Mouse (Mus musculus): Measurements from ENCODE around the gene Plek. TPM values are rescaled to one million over a fixed set of nuclear protein-coding genes. Genes with fewer than 3 reads are reported as not detected.

Gene Plek
- 4.5 and 5.7 TPM in 2 replicates for polyA plus RNA-seq (2021; fragmentation: Nextera tagmentation)
- long read RNA-seq, experiment 1, full-length matches to known transcripts, result 27 of 36 reads
- long read RNA-seq, experiment 1, partial matches to known transcripts, result 0 of 36 reads
- long read RNA-seq, experiment 1, other reads (novel, unspliced or antisense), result 9 of 36 reads
- long read RNA-seq, experiment 2, full-length matches to known transcripts, result 3 of 7 reads
- long read RNA-seq, experiment 2, partial matches to known transcripts, result 2 of 7 reads
- long read RNA-seq, experiment 2, other reads (novel, unspliced or antisense), result 2 of 7 reads

DNA sequence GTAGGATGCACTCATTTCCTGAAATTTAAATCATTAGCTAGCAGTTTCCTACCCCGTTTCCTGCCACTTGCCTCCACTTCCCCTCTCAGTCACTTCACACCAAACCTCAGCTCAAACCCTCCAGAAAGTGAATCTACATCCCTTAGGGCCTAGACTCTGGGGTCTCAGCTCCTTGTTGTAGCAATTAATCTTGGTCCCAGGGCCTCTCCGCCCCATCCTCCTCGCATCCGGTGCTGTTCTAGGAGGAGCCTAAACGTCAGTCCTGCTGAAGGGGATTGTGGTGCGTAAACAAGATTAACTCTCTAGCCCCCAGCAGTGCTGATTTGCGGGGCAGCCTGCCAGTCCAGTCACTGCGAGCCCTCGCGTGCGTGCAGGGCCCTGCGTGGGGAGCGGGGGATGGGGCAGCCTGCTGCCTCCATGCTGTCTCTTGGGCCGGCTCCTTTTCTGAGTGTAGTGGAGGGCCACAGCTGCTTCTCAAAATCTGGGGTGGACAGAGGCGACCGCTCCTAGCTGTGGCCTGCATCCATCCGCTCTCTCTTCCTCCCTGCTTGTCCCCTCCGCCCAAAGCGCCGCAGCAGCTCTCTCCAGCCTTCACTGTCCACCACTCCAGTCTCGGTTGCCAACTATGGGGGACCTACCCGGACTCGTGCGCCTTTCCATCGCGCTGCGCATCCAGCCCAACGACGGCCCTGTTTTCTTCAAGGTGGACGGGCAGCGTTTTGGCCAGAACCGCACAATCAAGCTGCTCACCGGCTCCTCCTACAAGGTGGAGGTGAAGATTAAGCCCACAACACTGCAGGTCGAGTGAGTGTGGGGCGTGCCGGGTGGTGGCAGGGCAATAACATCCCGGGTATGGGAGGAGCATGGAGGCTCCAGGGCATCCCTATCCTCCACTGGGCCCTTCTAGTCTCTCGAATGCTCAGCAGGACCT, at the start of gene Plek, which contains the start of gene Cnrip1:
Gene Plek (minus strand): TSS at position 837 of the 931 bp plus-strand sequence.
Gene Cnrip1 (plus strand): TSS at position 42 of the 931 bp plus-strand sequence.

DNA sequence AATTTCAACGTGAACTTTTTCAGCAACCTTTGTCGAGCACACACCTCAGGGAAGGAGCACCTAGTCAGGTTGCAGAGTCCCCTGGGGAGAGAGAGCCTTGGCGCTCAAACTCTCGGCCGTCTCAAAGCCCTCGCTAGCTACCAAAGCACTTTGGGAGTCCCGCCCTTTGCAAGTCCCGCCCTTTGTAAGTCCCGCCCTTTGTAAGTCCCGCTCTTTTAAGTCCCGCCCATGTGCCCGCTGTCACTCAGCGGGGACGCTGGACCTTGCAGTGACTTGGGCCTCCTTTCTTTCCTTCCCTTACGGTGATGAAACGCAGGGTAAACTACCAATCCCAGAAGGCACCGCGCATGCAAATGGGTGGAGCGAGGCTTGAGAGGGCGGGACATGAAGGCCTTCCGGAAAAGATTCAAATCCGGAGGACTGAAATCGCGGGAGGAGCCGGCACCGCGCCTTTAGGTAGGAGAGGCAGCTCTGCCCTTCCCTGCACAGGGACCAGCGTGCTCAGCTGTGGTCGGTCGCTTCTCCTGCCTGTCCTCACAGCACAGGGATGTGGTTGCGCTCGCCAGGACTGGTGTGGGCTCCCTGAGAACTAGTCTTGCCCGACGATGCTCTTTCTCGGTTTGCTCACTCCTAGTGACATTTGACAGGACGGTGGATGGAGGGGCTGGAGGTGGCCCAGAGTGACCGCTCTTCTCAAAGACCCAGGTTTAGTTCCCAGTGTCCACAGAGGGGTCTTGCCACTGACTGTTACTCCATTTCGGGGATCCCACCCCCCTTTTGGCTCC, 101.0 kb downstream of the Plek start, which contains the start of gene Fbxo48:
Gene Fbxo48 (plus strand): TSS at position 400 of the 785 bp plus-strand sequence.

Other genes with a start within 250 kb of the Plek start
- 0.12 and 0.24 TPM in 2 replicates for gene Fbxo48, start 101.0 kb downstream of the Plek start, polyA plus RNA-seq (2021; fragmentation: Nextera tagmentation)
- 126 and 138 TPM in 2 replicates for gene Cnrip1, start 795 bp downstream of the Plek start, polyA plus RNA-seq (2021; fragmentation: Nextera tagmentation)
- gene Ppp3r1, start 106.9 kb upstream of the Plek start, polyA plus RNA-seq (2021; fragmentation: Nextera tagmentation), result 234 and 274 TPM in 2 replicates
- 8.2 and 9.1 TPM in 2 replicates for gene Wdr92, start 129.7 kb upstream of the Plek start, polyA plus RNA-seq (2021; fragmentation: Nextera tagmentation)
- gene Pno1, start 159.2 kb upstream of the Plek start, polyA plus RNA-seq (2021; fragmentation: Nextera tagmentation), result 41.0 and 45.0 TPM in 2 replicates
- gene C1d, start 205.2 kb upstream of the Plek start, polyA plus RNA-seq (2021; fragmentation: Nextera tagmentation), result 59.8 and 96.1 TPM in 2 replicates